Mouse (Mus musculus): Measurements from ENCODE around the gene Phactr1. TPM values are rescaled to one million over a fixed set of nuclear protein-coding genes. Genes with fewer than 3 reads are reported as not detected.

The Phactr1 gene
- polyA plus RNA-seq, 1 experiment from 2014 or later = 10.0 TPM

DNA sequence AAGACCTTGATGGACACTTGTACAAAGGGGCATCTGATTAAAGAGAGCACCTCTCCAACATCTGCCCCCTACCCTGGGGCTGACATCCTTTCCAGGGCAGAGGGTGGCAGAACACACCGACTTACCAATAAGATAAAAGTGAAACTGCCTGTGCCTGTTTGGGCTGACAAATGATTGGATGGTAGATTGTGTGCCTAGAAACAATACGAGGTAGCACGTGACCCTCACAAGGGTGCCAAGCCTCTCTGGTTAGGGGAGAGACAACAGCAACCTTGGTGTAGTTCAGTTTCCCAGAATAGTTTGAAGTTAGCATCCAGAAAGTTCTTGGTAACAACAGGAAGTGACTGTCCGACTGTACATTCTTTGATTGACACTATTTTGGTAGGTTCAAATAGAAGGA is 234.7 kb downstream of the Phactr1 start:
- no peaks in the 10 kb centered on the region for H3K9me3 ChIP-seq (ENCODE audit: control insufficient read depth, low read length)
- peaks cover 26% of the 10 kb centered on the region; the same call in 1 of the 2 replicates for H3K27me3 ChIP-seq (replicated peaks; ENCODE audit: control insufficient read depth, insufficient read depth, low read length)
- WGBS = 63% methylated on average over 4 of the region's 4 CpGs
- no peak overlapping the region for H3K4me2 ChIP-seq (ENCODE audit: low read length)
- no peaks in the 10 kb centered on the region for H3K36me3 ChIP-seq (ENCODE audit: control insufficient read depth, insufficient read depth, low read length)
- no peaks in the 10 kb centered on the region for H3K4me1 ChIP-seq (replicated peaks; ENCODE audit: control insufficient read depth, insufficient read depth, low read length)
- no peak overlapping the region for H3K27ac ChIP-seq (ENCODE audit: low read depth)
- no peak overlapping the region for H3K9ac ChIP-seq (ENCODE audit: low read length)
- no peak for DNase-seq (ENCODE audit: low spot score)
- no peak overlapping the region for H3K4me3 ChIP-seq (ENCODE audit: low read depth, low read length)
- ATAC-seq (replicated peaks; ENCODE audit: low FRiP score, low TSS enrichment, low read depth) = no peak

DNA sequence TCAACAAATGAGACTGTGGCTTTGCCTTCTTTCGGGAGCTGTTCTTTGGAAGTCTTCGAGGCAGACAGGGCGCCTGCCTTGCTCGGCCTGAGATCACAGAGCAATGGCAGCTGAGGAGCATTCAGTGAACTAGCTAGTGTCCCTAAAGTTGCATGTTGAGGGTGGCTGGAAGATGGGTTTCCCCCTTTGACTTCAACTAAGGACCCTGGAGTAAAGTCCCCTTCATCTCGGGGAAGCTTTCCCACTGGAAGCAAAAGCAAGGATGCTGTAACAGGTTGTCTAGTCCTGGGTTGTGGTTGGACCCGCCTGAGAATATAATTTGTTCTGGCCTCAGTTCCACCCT is 235.4 kb downstream of the Phactr1 start:
- no peak for DNase-seq (ENCODE audit: low spot score)
- WGBS = 20% methylated on average over 6 of the region's 6 CpGs
- Histone ChIP-seq H3K36me3 (ENCODE audit: control insufficient read depth, insufficient read depth, low read length) (no peaks in the 10 kb centered on the region), H3K4me3 (ENCODE audit: low read depth, low read length) (peak overlapping the region; percentile 49), H3K9me3 (ENCODE audit: control insufficient read depth, low read length) (no peaks in the 10 kb centered on the region), H3K27me3 (replicated peaks; ENCODE audit: control insufficient read depth, insufficient read depth, low read length) (peaks cover 26% of the 10 kb centered on the region; the same call in 1 of the 2 replicates), H3K27ac (ENCODE audit: low read depth) (no peak overlapping the region), H3K4me2 (ENCODE audit: low read length) (peak overlapping the region; percentile 100), H3K4me1 (replicated peaks; ENCODE audit: control insufficient read depth, insufficient read depth, low read length) (no peaks in the 10 kb centered on the region), H3K9ac (ENCODE audit: low read length) (no peak overlapping the region; the same call in 1 of the 2 replicates)
- ATAC-seq (replicated peaks; ENCODE audit: low FRiP score, low TSS enrichment, low read depth) = no peak

DNA sequence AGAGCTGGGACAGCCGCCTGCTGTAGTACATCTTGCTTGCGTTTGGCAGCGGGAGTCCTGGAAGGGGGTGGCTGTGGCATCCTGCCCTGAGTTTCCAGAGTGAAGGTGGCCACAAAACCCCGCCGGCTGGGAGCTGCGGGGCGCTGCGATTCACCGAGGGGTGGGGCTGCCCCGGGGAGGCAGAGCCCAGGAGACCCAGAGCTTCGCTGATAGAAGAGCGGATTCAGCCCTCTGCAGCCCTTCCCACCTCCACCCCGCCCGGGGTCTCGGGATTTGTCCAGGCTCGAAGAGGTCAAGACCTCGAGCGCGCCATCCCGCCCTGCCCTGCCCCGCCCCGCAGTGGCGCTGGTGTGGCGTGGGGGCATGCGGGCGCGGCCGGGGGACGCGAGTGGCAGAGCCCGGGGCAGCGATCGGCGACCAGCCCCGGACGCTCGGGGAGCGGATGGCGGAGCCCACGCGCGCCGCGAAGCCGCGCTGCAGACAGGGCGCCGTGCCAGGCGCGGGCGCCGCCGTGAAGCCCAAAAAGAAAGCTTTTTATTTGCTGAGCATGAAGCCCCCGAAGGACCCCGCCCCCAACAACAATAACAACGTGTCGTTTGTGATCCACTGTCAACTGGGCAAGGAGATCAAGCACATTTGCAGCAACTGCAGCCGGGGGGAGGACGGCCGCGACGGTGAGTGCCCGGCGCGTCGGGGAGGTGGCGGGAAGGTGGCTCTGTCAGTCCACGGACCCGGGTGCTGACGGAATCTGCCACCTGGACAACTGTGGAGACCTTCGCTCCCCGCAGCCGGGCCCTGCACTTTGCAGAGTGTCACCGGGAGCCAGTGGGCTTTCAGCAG is 236.0 kb downstream of the Phactr1 start:
- Histone ChIP-seq H3K27ac (ENCODE audit: low read depth) (no peak overlapping the region), H3K4me3 (ENCODE audit: low read depth, low read length) (peak overlapping the region; percentile 49), H3K36me3 (ENCODE audit: control insufficient read depth, insufficient read depth, low read length) (no peaks in the 10 kb centered on the region), H3K4me2 (ENCODE audit: low read length) (peak overlapping the region; percentile 100), H3K27me3 (replicated peaks; ENCODE audit: control insufficient read depth, insufficient read depth, low read length) (peaks cover 26% of the 10 kb centered on the region; the same call in 1 of the 2 replicates), H3K4me1 (replicated peaks; ENCODE audit: control insufficient read depth, insufficient read depth, low read length) (no peaks in the 10 kb centered on the region), H3K9ac (ENCODE audit: low read length) (peak overlapping the region; percentile 53), H3K9me3 (ENCODE audit: control insufficient read depth, low read length) (no peaks in the 10 kb centered on the region)
- WGBS = under 1% methylated on average over 70 of the region's 74 CpGs
- 0 out of 2 replicates have a peak, but pooled peaks have one; percentile 12 for ATAC-seq (replicated peaks; ENCODE audit: low FRiP score, low TSS enrichment, low read depth)
- DNase-seq (ENCODE audit: low spot score) = peak; percentile 63

DNA sequence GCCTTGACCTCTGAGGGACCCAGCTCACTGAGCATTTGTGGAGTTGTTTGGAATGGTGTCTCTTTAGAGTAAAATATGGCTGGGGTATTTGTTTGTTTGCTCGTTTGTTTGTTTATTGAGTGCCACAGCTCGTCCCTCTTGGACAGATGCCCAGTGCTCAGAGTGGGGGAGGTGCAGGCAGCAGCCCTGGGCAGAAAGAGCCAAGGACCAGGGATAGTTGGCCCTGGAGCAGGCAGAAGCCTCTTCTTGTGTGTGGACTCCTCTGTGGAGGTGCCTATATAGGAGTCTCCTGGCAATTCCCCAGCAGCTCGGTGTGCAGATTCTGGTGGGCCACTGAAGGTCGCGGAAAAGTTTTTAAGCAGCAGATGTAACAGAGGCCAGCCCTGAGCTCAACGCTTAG is 236.8 kb downstream of the Phactr1 start:
- no peak for ATAC-seq (replicated peaks; ENCODE audit: low FRiP score, low TSS enrichment, low read depth)
- WGBS = 30% methylated on average over 6 of the region's 6 CpGs

DNA sequence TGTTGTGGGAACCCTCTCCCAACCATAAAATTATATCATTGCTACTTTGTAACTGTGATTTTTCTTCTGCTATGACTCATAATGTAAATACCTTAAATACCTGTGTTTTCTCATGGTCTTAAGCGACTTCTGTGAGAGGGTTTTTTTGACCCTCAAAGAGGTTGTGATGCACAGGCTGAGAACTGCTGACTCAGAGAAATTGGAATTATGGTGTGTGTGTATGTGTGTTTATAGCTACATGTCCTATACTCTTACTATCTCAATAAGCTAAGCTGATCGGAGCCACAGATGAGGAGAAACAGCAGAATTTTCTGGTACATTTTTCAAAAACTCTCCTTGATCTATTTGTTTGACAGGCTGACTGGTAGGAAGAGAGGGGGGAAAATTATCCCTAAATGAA is 239.6 kb downstream of the Phactr1 start:
- DNase-seq (ENCODE audit: low spot score) (peak; percentile 10), ATAC-seq (replicated peaks; ENCODE audit: low FRiP score, low TSS enrichment, low read depth) (no peak)
- H3K9ac ChIP-seq (ENCODE audit: low read length) = no peak overlapping the region
- H3K4me2 ChIP-seq (ENCODE audit: low read length) = no peak overlapping the region
- H3K27me3 ChIP-seq (replicated peaks; ENCODE audit: control insufficient read depth, insufficient read depth, low read length) = peaks cover 22% of the 10 kb centered on the region; the same call in 1 of the 2 replicates
- no peaks in the 10 kb centered on the region for H3K9me3 ChIP-seq (ENCODE audit: control insufficient read depth, low read length)
- H3K4me1 ChIP-seq (replicated peaks; ENCODE audit: control insufficient read depth, insufficient read depth, low read length) = no peaks in the 10 kb centered on the region
- no peak overlapping the region for H3K27ac ChIP-seq (ENCODE audit: low read depth)
- 62% methylated on average over 2 of the region's 2 CpGs for WGBS
- H3K4me3 ChIP-seq (ENCODE audit: low read depth, low read length) = no peak overlapping the region
- no peaks in the 10 kb centered on the region for H3K36me3 ChIP-seq (ENCODE audit: control insufficient read depth, insufficient read depth, low read length)

More for the DNA sequence above, 236.8 kb downstream of the Phactr1 start:
- H3K9me3 ChIP-seq (ENCODE audit: control insufficient read depth, low read length) = no peaks in the 10 kb centered on the region
- no peak overlapping the region for H3K4me3 ChIP-seq (ENCODE audit: low read depth, low read length)
- no peak overlapping the region for H3K27ac ChIP-seq (ENCODE audit: low read depth)
- H3K27me3 ChIP-seq (replicated peaks; ENCODE audit: control insufficient read depth, insufficient read depth, low read length) = peaks cover 26% of the 10 kb centered on the region; the same call in 1 of the 2 replicates
- H3K4me2 ChIP-seq (ENCODE audit: low read length) = peak overlapping the region; percentile 100; the same call in 1 of the 2 replicates
- no peak overlapping the region for H3K9ac ChIP-seq (ENCODE audit: low read length)
- no peaks in the 10 kb centered on the region for H3K4me1 ChIP-seq (replicated peaks; ENCODE audit: control insufficient read depth, insufficient read depth, low read length)
- no peaks in the 10 kb centered on the region for H3K36me3 ChIP-seq (ENCODE audit: control insufficient read depth, insufficient read depth, low read length)
- DNase-seq (ENCODE audit: low spot score) = no peak

DNA sequence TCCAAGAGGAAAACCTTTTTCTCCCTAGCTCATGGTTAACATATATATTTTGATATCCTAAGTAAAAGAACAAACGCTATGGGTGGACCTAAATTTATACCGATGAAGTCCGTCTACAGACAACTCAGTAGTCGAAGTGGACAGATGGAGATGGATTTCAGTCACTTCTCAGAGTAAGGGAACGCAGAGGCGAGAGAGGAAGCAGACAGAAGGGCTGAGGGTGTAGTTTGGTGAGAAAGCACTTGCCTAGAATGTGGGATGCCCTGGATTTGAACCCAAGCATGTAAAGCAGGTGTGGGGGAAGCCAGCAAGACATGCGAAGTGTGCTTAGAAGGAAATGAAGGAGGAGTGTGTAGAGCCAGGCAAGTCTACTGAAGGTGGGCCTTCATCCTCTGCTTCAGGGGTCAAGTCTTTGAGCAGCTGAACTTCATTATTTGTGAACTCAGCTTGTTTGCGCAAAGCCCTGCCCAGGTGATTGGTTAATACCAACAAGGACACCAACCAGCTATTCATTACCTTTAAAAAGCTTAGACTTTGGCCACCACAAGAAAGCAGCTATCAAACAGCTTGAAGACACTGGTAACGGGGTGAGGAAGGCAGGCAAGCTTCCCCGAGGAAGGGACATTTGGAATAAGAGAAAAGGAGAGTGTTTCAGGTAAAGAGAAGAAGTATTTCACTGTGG is 241.5 kb downstream of the Phactr1 start:
- Histone ChIP-seq H3K27me3 (replicated peaks; ENCODE audit: control insufficient read depth, insufficient read depth, low read length) (peaks cover 10% of the 10 kb centered on the region; the same call in 1 of the 2 replicates), H3K36me3 (ENCODE audit: control insufficient read depth, insufficient read depth, low read length) (no peaks in the 10 kb centered on the region), H3K4me3 (ENCODE audit: low read depth, low read length) (no peak overlapping the region), H3K4me2 (ENCODE audit: low read length) (no peak overlapping the region), H3K9me3 (ENCODE audit: control insufficient read depth, low read length) (no peaks in the 10 kb centered on the region), H3K4me1 (replicated peaks; ENCODE audit: control insufficient read depth, insufficient read depth, low read length) (no peaks in the 10 kb centered on the region), H3K9ac (ENCODE audit: low read length) (no peak overlapping the region), H3K27ac (ENCODE audit: low read depth) (no peak overlapping the region)
- DNase-seq (ENCODE audit: low spot score) = peak; percentile 39
- no peak for ATAC-seq (replicated peaks; ENCODE audit: low FRiP score, low TSS enrichment, low read depth)
- 88% methylated on average over 10 of the region's 10 CpGs for WGBS

DNA sequence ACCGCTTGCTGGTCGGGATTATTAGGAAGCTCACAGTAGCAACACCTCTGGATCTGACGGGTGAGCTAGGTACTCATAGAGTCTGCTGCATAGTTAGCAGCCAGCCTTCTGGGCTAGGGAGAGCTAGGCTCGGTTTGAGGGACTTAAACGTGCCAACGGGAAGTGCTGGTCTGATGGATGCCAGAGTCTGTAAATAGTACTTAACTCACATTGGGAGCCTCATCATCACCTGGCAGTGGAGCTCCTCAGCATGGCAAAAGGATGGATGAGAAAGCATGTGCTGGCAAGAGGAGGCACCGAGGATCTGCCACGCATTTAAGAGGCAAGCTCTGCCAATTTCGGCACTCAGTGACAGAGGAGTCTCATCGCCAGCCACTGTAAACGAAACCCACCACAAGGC is 247.4 kb downstream of the Phactr1 start:
- H3K9me3 ChIP-seq (ENCODE audit: control insufficient read depth, low read length) = peaks cover 14% of the 10 kb centered on the region; the same call in 1 of the 2 replicates
- H3K4me3 ChIP-seq (ENCODE audit: low read depth, low read length) = no peak overlapping the region
- no peaks in the 10 kb centered on the region for H3K27me3 ChIP-seq (replicated peaks; ENCODE audit: control insufficient read depth, insufficient read depth, low read length)
- no peak overlapping the region for H3K9ac ChIP-seq (ENCODE audit: low read length)
- H3K36me3 ChIP-seq (ENCODE audit: control insufficient read depth, insufficient read depth, low read length) = no peaks in the 10 kb centered on the region
- DNase-seq (ENCODE audit: low spot score) = no peak
- no peaks in the 10 kb centered on the region for H3K4me1 ChIP-seq (replicated peaks; ENCODE audit: control insufficient read depth, insufficient read depth, low read length)
- no peak for ATAC-seq (replicated peaks; ENCODE audit: low FRiP score, low TSS enrichment, low read depth)
- no peak overlapping the region for H3K4me2 ChIP-seq (ENCODE audit: low read length)
- no peak overlapping the region for H3K27ac ChIP-seq (ENCODE audit: low read depth)
- 95% methylated on average over 11 of the region's 11 CpGs for WGBS

DNA sequence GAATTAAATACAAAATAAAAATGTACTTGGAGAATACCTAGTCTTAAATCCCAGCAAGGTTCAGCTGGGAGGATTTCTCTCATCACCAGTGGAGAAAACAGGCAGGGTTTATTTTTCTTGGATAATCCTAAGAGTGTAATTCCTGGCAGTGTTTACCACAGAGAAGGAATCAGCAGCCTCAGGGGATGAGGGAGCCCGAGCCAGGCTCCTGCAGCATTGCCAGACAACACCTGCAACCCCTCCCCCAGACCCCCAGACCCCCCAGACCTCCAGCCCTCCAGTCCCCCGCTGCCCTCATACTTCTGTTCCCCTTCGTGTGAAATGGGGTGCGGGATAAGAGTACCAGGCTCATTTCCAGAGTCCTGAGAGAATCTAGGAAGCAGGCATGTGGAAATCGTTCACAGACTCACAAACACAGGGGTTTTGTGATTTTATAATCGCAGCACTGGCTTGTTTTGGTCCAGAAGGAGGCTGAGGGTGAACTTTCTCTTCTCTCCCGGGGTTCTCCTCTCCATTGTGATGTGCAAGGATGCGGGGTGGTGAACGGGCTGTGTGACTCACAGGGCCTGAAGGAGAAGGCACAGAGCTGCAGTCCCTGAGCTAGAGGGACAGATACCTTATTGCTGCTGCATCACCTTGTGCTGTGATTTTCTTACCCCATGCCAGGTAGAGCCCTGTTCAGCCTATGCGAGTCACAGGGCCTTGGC is 249.3 kb downstream of the Phactr1 start:
- DNase-seq (ENCODE audit: low spot score) = no peak
- H3K27me3 ChIP-seq (replicated peaks; ENCODE audit: control insufficient read depth, insufficient read depth, low read length) = no peaks in the 10 kb centered on the region
- no peak for ATAC-seq (replicated peaks; ENCODE audit: low FRiP score, low TSS enrichment, low read depth)
- H3K4me3 ChIP-seq (ENCODE audit: low read depth, low read length) = no peak overlapping the region
- 52% methylated on average over 10 of the region's 10 CpGs for WGBS
- peaks cover 1% of the 10 kb centered on the region; the same call in 1 of the 2 replicates for H3K4me1 ChIP-seq (replicated peaks; ENCODE audit: control insufficient read depth, insufficient read depth, low read length)
- H3K9ac ChIP-seq (ENCODE audit: low read length) = no peak overlapping the region
- no peaks in the 10 kb centered on the region for H3K36me3 ChIP-seq (ENCODE audit: control insufficient read depth, insufficient read depth, low read length)
- H3K27ac ChIP-seq (ENCODE audit: low read depth) = no peak overlapping the region
- H3K4me2 ChIP-seq (ENCODE audit: low read length) = no peak overlapping the region
- peaks cover 14% of the 10 kb centered on the region; the same call in 1 of the 2 replicates for H3K9me3 ChIP-seq (ENCODE audit: control insufficient read depth, low read length)
